Mouse (Mus musculus) lung, adult 2 months (tissue): Measurements from ENCODE around the gene Defb22. TPM values are rescaled to one million over a fixed set of nuclear protein-coding genes. Genes with fewer than 3 reads are reported as not detected.

ENCODE experiments used
- DNase-seq: peaks from one replicate; pipeline ENCODE4 v3.0.0; 2022
- H3K4me1 ChIP-seq: fragments of 200-500 bp; 2 replicates; pipeline ENCODE4 v1.6.1; 2011; ENCODE audit warnings: low read length; ENCODE audit not compliant: control insufficient read depth, insufficient read depth
- H3K4me3 ChIP-seq: fragments of 200-500 bp; replicated peaks from 2 replicates; pipeline ENCODE3; 2011; ENCODE audit warnings: low read depth, mild to moderate bottlenecking, control low read depth, low read length; ENCODE audit errors: extremely low read depth
- CTCF ChIP-seq: fragments of 200-500 bp; IDR thresholded peaks from 2 replicates; pipeline ENCODE4 v1.5.1; 2011; ENCODE audit warnings: mild to moderate bottlenecking, low read length, control low read depth; ENCODE audit not compliant: insufficient read depth
- POLR2A ChIP-seq: fragments of 200-500 bp; IDR thresholded peaks from 2 replicates; pipeline ENCODE4 v1.6.1; 2011; ENCODE audit warnings: low read depth, mild to moderate bottlenecking, control low read depth, low read length, borderline replicate concordance; ENCODE audit errors: extremely low read depth
- WGBS: fragments of 180-500 bp; shearing (Covaris S2); methylation state at CpG from one replicate; pipeline ENCODE4 v1.1.7; 2018; 5-methylcytosine and 5-hydroxymethylcytosine counted together
- polyA plus RNA-seq: library from polyadenylated mRNA; depleted of rRNA; stranded (reverse); fragments of >200 nt; gene quantifications from 2 replicates; pipeline ENCODE4 v1.2.3, GENCODE M21; 2012

Defb22 gene
- polyA plus RNA-seq, 1 experiment, result not detected

- no peak overlapping the region for H3K4me3 ChIP-seq
- no peak for DNase-seq
- no peaks in the 10 kb centered on the region for H3K4me1 ChIP-seq
- TF ChIP-seq CTCF (no peak), POLR2A (no peak)
- 76% methylated on average over 7 of the region's 7 CpGs for WGBS
Observed at GRCm38 (mm10) chr2:152481726-152482125, 8.2 kb downstream of the Defb22 start.

- no peak for DNase-seq
- TF ChIP-seq CTCF, result no peak
- TF ChIP-seq POLR2A, result no peak
- Histone ChIP-seq H3K4me3 (no peak overlapping the region), H3K4me1 (no peaks in the 10 kb centered on the region)
- 75% methylated on average over 3 of the region's 3 CpGs for WGBS
Observed at GRCm38 (mm10) chr2:152480881-152481280, 9.1 kb downstream of the Defb22 start.

DNA sequence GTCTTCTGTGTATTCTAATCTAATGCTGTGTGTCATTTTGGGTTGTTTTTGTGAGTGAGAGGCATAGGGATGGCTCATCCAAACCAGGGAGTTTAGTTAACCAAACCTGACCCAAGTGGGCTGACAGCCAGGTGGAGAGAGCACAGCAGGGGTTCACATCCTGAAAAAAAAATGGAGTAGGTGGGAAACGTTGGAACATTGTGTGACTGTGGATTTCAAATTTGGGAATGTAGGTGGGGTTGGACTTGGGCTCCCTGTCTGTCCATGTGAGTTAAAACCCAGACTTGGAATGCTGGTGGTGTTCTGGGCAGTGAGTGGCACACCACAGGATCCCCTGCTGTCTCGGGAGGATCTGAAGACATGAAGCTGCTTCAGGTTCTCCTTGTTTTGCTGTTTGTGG, 13.2 kb downstream of the Defb22 start, which contains the start of gene Defb20:
Gene Defb20, plus strand, starts transcription at position 301 of the 400 bp plus-strand sequence.
- WGBS, result 62% methylated on average over 2 of the region's 2 CpGs
- Histone ChIP-seq H3K4me3 (no peak within 1 kb of the TSS), H3K4me1 (no peaks in the 10 kb centered on the region)
- no peak for TF ChIP-seq CTCF
- no peak for TF ChIP-seq POLR2A
- DNase-seq, result no peak

DNA sequence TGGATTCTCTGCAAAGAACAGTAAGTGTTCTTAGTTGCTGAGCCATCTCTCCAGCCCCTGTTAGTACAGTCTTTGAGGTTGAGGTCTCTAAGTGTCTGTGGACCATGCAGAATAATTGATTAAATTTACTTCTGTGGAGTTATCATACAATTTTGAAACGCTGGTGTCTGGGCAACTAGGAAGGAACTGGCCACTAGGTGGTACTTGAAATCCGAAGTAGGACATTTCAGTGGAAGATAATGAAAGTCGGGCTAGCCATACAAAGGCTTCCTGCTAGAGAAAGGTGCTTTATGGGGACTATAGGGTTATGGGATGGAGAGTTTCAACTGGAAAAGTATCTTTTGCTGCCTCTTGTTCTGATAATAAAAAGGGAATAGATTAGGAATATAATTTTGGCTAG, 17.5 kb downstream of the Defb22 start:
- WGBS, result 11% methylated on average over 3 of the region's 3 CpGs
- no peak for TF ChIP-seq CTCF
- TF ChIP-seq POLR2A, result no peak
- no peak for DNase-seq
- Histone ChIP-seq H3K4me1 (no peaks in the 10 kb centered on the region), H3K4me3 (no peak overlapping the region)

GRCm38 (mm10) chr2:152470973-152471372, 19.0 kb downstream of the Defb22 start:
- peak; percentile 11; the same call in 1 of the 2 replicates for TF ChIP-seq CTCF
- TF ChIP-seq POLR2A, result no peak
- peak; percentile 18 for DNase-seq
- H3K4me3 ChIP-seq, result no peak overlapping the region
- WGBS, result 25% methylated on average over 7 of the region's 7 CpGs
- H3K4me1 ChIP-seq, result no peaks in the 10 kb centered on the region

- DNase-seq, result no peak
- WGBS, result 87% methylated on average over 3 of the region's 3 CpGs
- Histone ChIP-seq H3K4me1 (no peaks in the 10 kb centered on the region), H3K4me3 (no peak within 1 kb of the TSS)
- no peak for TF ChIP-seq POLR2A
- no peak for TF ChIP-seq CTCF
Observed at GRCm38 (mm10) chr2:152464570-152465150, 25.3 kb downstream of the Defb22 start, which contains the start of gene Defb23. TSS of gene Defb23 (minus strand) at chr2:152464620.

DNA sequence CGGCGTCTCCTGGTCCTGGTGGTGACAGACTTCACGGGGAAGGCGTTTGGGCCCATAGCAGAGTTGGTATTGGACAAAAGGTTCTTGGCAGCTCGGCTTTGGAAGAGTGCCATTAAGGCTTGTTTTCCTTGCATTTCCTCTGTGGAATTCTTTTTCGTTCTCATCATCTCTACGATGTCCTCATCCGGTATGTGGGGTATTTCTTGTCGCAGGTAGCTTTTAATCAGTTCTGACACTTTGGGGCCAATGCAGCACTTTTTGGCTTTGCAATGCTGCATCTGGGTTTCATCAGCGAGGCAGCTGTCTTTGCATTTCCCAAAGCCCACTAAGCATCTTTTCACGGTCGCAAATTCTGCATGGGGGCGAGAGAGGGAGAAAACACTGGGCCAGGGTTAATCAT, 30.7 kb downstream of the Defb22 start:
- H3K4me3 ChIP-seq, result no peak overlapping the region
- H3K4me1 ChIP-seq, result no peaks in the 10 kb centered on the region
- 50% methylated on average over 13 of the region's 13 CpGs for WGBS
- TF ChIP-seq POLR2A (no peak), CTCF (no peak)
- no peak for DNase-seq

DNA sequence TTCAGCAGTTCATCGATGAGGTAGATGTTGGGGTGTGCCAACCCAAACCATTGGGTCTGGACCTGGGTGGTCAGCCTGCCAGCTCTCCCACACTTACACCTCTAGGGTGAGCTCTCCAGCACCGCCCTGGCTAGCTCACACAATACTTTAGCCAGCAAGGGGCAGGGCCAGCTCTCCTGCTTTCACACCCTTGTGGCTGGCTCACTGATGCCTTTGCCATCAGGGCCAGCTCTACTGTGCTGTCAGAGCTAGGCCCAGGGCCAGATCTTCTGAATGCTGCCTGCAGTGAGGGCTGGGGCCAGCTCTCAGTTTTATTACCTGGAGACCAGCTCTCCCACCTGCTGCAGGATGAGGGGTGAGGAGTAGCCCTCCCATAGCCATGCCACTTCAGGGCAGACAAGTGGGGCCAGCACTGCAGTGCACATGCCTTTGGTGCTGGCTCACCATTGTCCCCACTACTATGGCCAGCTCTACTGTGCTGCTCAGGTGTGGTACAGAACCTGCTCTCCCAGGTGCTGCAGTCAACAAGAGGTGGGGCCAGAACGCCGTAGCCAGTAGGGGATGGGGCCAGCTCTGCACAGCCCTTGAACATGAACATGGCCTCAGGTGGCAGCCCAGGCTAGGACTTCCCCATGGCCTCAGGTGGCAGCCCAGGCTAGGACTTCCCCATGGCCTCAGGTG, 37.7 kb downstream of the Defb22 start:
- no peaks in the 10 kb centered on the region for H3K4me1 ChIP-seq
- 64% methylated on average over 4 of the region's 4 CpGs for WGBS
- DNase-seq, result no peak
- TF ChIP-seq POLR2A (no peak), CTCF (no peak)
- no peak overlapping the region for H3K4me3 ChIP-seq

DNA sequence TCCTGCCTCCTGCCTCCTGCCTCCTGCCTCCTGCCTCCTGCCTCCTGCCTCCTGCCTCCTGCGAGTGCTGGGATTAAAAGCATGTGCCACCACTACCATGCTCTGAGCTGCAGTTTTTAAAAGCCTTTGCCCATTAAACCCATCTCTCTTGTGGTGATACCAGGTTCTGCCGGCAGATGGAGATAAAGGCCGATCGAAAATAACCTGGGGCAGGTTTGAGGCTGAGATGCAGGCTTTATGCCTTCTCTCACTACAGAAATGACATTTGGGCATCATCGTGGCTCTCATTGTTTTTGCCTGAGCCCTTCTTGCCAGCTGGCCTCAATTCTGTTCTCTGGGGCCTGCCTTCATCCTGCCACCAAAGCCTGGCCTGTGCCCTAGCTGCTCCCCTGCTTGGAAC, 39.7 kb downstream of the Defb22 start:
- no peaks in the 10 kb centered on the region for H3K4me1 ChIP-seq
- DNase-seq, result peak; percentile 46
- TF ChIP-seq POLR2A (no peak), CTCF (0 out of 2 replicates have a peak, but pooled peaks have one; percentile 13)
- WGBS, result 7% methylated on average over 5 of the region's 5 CpGs
- no peak overlapping the region for H3K4me3 ChIP-seq

GRCm38 (mm10) chr2:152447461-152447860, 42.5 kb downstream of the Defb22 start:
- H3K4me1 ChIP-seq, result no peaks in the 10 kb centered on the region
- DNase-seq, result no peak
- TF ChIP-seq CTCF (no peak), POLR2A (no peak)
- H3K4me3 ChIP-seq, result no peak overlapping the region
- 19% methylated on average over 5 of the region's 5 CpGs for WGBS
